Mouse (Mus musculus) heart, adult 2 months (tissue): Measurements from ENCODE around the gene Trim46.

Experiments used
- CTCF ChIP-seq: fragments of 200-600 bp; IDR thresholded peaks from 2 replicates; pipeline ENCODE4 v1.8.1; 2022; ENCODE audit warnings: antibody characterized with exemption, mild to moderate bottlenecking, moderate library complexity
- EP300 ChIP-seq: fragments of 200-500 bp; IDR thresholded peaks from 2 replicates; pipeline ENCODE4 v1.6.1; 2011; ENCODE audit warnings: low read depth, low read length, control low read depth; ENCODE audit not compliant: insufficient read depth
- POLR2A ChIP-seq: fragments of 200-500 bp; IDR thresholded peaks from 2 replicates; pipeline ENCODE4 v1.6.1; 2011; ENCODE audit warnings: mild to moderate bottlenecking, low read depth, low read length, control low read depth; ENCODE audit not compliant: insufficient read depth

DNA sequence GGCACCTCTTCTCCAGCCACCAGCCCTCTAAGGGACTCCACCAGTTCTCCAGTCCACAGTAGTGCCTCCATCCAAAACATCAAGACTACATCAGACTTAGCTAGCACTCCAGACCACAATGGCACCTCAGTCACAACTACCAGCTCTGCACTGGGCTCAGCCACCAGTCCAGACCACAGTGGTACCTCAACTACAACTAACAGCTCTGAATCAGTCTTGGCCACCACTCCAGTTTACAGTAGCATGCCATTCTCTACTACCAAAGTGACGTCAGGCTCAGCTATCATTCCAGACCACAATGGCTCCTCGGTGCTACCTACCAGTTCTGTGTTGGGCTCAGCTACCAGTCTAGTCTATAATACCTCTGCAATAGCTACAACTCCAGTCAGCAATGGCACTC is 15.5 kb downstream of the Trim46 start:
- TF ChIP-seq POLR2A (no peak), CTCF (no peak), EP300 (no peak)
